Mouse (Mus musculus): ENCODE measurements at regions not wholly inside any gene's neighbourhood (a gene's known extent, or its start where the extent isn't known, plus 50 kb on each side); places are given as distances from the start of the nearest gene placed in this dataset.

DNA sequence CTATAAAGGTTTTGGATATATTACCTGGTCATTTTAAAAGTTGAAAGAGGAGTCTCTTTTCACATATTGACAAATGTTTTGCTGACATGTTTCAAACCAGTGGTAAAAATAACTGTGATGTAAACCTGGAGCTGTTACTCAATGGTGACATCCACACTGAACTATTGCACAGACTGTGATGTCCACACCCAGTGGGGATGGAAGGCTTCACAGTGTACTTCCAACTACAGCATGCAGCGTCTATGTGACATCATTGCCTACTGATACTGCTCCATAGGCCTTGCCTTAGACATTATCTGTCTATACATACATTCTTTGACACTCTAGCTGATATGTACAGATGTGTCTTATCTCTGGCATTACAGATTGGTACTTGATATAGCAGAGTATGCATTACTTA lies 120.1 kb upstream of the Rbms1 start:
- Histone ChIP-seq H3K36me3 (no peaks in the 10 kb centered on the region), H3K4me1 (peaks cover 7% of the 10 kb centered on the region), H3K9ac (no peak overlapping the region), H3K4me3 (replicated peaks) (no peak overlapping the region), H3K27me3 (no peaks in the 10 kb centered on the region), H3K9me3 (replicated peaks) (no peaks in the 10 kb centered on the region), H3K4me2 (replicated peaks) (no peak overlapping the region), H3K27ac (replicated peaks) (no peak overlapping the region)
- no peak for ATAC-seq (ENCODE audit: insufficient number of reproducible peaks, low FRiP score, low TSS enrichment, low read depth)
- WGBS, result 92% methylated on average over 1 of the region's 1 CpGs

DNA sequence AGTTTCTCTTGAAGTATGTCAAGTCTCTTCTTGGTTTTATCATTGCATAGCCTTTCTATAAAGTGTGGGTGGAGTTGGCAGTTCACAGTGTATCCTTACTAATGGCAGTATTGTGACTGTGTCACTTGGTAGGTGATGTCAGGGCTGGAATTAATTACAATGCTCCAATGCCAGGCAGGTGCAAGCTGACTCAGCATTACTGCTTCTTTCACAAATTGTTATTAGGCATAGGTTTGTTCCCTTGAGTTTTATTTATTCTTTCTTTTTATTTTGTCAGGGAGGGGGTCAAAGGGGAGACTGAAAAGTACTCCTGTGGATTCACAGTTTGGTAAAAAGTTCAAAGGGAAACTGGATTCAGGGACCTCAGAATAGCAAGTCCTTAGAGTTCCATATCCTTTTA lies 119.6 kb upstream of the Rbms1 start:
- no peak overlapping the region for H3K4me2 ChIP-seq (replicated peaks)
- H3K9me3 ChIP-seq (replicated peaks), result no peaks in the 10 kb centered on the region
- H3K27me3 ChIP-seq, result no peaks in the 10 kb centered on the region
- no peak overlapping the region for H3K9ac ChIP-seq
- no peak overlapping the region for H3K4me3 ChIP-seq (replicated peaks)
- H3K27ac ChIP-seq (replicated peaks), result no peak overlapping the region
- no peak for ATAC-seq (ENCODE audit: insufficient number of reproducible peaks, low FRiP score, low TSS enrichment, low read depth)
- no peaks in the 10 kb centered on the region for H3K36me3 ChIP-seq
- H3K4me1 ChIP-seq, result peaks cover 7% of the 10 kb centered on the region

DNA sequence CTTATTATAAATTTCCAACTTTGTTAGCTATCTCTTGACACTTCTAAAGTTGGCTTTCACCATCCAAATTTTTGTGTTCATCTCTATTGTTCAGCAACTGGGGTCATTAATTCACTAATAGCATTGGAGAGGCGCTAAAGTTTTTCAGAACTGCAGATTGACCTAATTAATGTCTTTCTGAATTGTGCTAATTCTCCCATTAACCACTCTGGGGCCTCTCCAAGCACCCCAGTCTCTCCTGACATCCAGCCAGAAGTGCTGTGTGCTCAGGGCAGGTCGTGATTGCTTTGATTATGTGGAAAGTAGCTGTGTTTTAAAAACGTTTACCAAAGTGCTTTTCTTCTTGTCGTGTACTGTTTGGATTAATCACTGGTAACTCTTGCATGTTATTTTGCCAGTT lies 117.0 kb upstream of the Rbms1 start:
- WGBS, result 51% methylated on average over 4 of the region's 4 CpGs
- no peak overlapping the region for H3K4me2 ChIP-seq (replicated peaks)
- H3K4me1 ChIP-seq, result peaks cover 7% of the 10 kb centered on the region
- H3K9ac ChIP-seq, result no peak overlapping the region
- ATAC-seq (ENCODE audit: insufficient number of reproducible peaks, low FRiP score, low TSS enrichment, low read depth), result no peak
- no peaks in the 10 kb centered on the region for H3K27me3 ChIP-seq
- H3K9me3 ChIP-seq (replicated peaks), result no peaks in the 10 kb centered on the region
- H3K36me3 ChIP-seq, result no peaks in the 10 kb centered on the region
- H3K27ac ChIP-seq (replicated peaks), result no peak overlapping the region
- no peak overlapping the region for H3K4me3 ChIP-seq (replicated peaks)

DNA sequence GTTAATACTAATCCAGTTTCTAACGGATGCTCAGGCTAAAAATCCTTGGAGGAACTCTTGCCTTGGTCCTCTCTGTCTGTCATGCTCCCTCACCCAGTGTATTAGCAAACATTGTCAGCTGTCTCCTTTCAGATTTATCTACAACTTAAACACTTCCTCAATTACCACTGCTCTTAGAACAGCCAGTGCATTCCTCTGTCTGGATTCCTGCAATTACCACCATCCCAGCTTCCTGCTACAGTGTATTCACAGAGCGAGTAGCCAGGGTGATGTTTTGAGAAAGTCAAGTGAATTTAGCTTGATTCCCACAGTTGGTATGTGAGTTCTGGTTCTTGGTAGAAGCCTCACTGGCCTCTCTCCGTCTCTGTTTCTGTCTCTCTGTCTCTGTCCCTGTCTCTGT lies 108.0 kb upstream of the Rbms1 start:
- Histone ChIP-seq H3K4me2 (replicated peaks) (no peak overlapping the region), H3K4me1 (no peaks in the 10 kb centered on the region), H3K27ac (replicated peaks) (no peak overlapping the region), H3K9me3 (replicated peaks) (no peaks in the 10 kb centered on the region), H3K4me3 (replicated peaks) (no peak overlapping the region), H3K27me3 (no peaks in the 10 kb centered on the region), H3K36me3 (no peaks in the 10 kb centered on the region), H3K9ac (no peak overlapping the region)
- WGBS, result 48% methylated on average over 3 of the region's 3 CpGs
- ATAC-seq (ENCODE audit: insufficient number of reproducible peaks, low FRiP score, low TSS enrichment, low read depth), result no peak

DNA sequence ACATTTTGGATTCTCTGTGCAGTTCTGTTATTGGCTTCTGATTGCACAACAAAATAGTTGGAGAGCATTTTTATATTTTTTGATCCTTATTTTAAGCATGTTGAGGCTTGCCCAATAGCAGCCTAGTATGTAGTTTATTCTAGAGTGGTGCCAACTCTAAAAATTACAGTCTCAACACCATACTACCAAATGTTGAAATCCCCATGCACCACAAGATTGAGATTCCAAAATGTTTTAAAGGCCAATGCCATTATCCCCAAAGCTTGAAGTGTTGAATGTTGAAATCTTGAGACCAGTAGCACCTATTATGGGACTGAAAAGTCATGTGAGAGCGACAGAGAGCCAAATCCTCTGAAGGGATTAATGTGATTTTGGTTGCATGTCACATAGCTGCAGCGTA lies 104.9 kb upstream of the Rbms1 start:
- no peak overlapping the region for H3K27ac ChIP-seq (replicated peaks)
- WGBS, result 67% methylated on average over 2 of the region's 2 CpGs
- no peak for ATAC-seq (ENCODE audit: insufficient number of reproducible peaks, low FRiP score, low TSS enrichment, low read depth)
- H3K4me1 ChIP-seq, result no peaks in the 10 kb centered on the region
- H3K4me3 ChIP-seq (replicated peaks), result no peak overlapping the region
- H3K27me3 ChIP-seq, result no peaks in the 10 kb centered on the region
- no peak overlapping the region for H3K4me2 ChIP-seq (replicated peaks)
- H3K9me3 ChIP-seq (replicated peaks), result no peaks in the 10 kb centered on the region
- no peaks in the 10 kb centered on the region for H3K36me3 ChIP-seq
- H3K9ac ChIP-seq, result no peak overlapping the region

DNA sequence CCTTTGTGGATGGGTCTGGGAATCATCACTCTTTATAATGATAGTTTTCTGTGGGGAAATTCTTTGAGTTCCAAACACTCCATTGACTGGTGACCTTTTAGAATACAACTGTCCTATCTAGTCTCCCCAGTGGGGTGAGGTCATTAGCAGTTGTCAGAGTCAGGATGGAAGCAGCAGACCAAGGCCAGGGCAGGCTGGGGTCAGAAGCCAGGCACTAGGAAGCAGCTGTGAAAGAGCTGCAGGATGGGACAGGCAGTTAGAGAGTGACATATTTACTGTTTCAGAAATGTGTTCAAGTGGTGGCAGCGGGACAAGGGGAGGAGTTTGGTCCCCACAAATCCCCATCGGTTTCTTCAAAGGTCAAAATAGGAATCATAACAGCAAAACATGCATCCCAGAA lies 99.1 kb upstream of the Rbms1 start:
- Histone ChIP-seq H3K9me3 (replicated peaks) (no peaks in the 10 kb centered on the region), H3K27ac (replicated peaks) (no peak overlapping the region), H3K4me3 (replicated peaks) (no peak overlapping the region), H3K9ac (no peak overlapping the region), H3K36me3 (no peaks in the 10 kb centered on the region), H3K4me1 (peaks cover 16% of the 10 kb centered on the region), H3K4me2 (replicated peaks) (no peak overlapping the region), H3K27me3 (no peaks in the 10 kb centered on the region)
- no peak for ATAC-seq (ENCODE audit: insufficient number of reproducible peaks, low FRiP score, low TSS enrichment, low read depth)
- WGBS, result 49% methylated on average over 2 of the region's 2 CpGs

DNA sequence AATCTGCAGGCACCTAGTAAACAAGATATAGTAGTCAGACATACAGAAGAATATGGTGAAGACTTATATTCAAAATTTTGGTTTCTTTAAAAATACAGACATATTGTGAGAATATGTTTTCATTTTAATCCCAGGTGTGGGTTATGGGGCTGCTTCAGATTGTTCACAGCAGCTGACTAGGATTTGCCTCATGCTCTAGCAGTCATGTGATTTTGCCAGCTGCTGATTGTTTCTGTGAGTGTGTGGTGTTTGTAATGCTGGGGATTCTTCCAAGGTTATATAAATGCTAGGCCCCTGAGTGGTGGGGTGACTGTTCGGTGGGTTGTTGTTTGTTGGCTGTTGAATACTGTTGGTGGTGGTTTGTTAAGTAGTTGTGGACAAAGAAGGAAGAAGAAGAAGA lies 97.9 kb upstream of the Rbms1 start:
- 66% methylated on average over 1 of the region's 1 CpGs for WGBS
- no peak overlapping the region for H3K27ac ChIP-seq (replicated peaks)
- no peaks in the 10 kb centered on the region for H3K36me3 ChIP-seq
- no peaks in the 10 kb centered on the region for H3K9me3 ChIP-seq (replicated peaks)
- H3K27me3 ChIP-seq, result no peaks in the 10 kb centered on the region
- no peak overlapping the region for H3K4me2 ChIP-seq (replicated peaks)
- no peak overlapping the region for H3K4me3 ChIP-seq (replicated peaks)
- no peak overlapping the region for H3K9ac ChIP-seq
- no peak for ATAC-seq (ENCODE audit: insufficient number of reproducible peaks, low FRiP score, low TSS enrichment, low read depth)
- H3K4me1 ChIP-seq, result peaks cover 16% of the 10 kb centered on the region

DNA sequence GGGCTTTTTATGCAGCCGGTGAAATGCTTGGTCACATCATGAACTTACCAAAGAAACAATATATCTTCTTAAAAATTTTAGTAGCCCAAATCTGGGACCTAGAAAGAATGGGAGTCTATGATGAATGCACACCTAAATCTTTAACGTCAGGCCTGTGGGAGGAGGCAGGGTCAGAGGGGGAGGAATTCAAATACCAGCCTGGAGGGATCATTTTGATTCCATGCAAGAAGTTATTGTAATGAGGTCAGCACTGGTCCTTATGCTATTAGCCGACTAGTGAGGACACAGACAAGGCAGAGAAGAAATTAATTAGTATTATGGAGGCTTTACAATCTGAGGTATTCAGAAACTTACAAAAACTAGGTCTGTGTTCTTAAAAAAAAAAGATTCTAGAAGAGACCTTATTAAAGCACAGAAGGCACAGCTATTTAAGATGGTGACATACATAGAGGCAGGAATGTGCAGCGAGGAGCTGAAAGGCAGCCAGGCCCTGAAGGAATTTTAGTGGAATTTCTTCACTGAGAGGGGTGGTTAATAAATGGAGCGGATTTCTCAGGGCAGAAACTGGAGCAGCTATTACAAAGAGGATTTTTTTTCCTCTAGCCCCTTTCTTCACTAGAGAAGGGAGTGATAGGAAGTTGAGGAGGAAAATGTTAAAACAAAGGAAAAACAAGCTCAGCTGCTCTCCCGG lies 95.7 kb upstream of the Rbms1 start:
- H3K4me1 ChIP-seq, result peaks cover 16% of the 10 kb centered on the region
- no peaks in the 10 kb centered on the region for H3K27me3 ChIP-seq
- H3K36me3 ChIP-seq, result no peaks in the 10 kb centered on the region
- 0 out of 2 replicates have a peak overlapping the region, but pooled peaks have one; percentile 12 for H3K4me2 ChIP-seq (replicated peaks)
- peak overlapping the region; percentile 44 for H3K27ac ChIP-seq (replicated peaks)
- H3K9ac ChIP-seq, result no peak overlapping the region
- ATAC-seq (ENCODE audit: insufficient number of reproducible peaks, low FRiP score, low TSS enrichment, low read depth), result no peak
- no peaks in the 10 kb centered on the region for H3K9me3 ChIP-seq (replicated peaks)
- 12% methylated on average over 6 of the region's 6 CpGs for WGBS
- no peak overlapping the region for H3K4me3 ChIP-seq (replicated peaks)

DNA sequence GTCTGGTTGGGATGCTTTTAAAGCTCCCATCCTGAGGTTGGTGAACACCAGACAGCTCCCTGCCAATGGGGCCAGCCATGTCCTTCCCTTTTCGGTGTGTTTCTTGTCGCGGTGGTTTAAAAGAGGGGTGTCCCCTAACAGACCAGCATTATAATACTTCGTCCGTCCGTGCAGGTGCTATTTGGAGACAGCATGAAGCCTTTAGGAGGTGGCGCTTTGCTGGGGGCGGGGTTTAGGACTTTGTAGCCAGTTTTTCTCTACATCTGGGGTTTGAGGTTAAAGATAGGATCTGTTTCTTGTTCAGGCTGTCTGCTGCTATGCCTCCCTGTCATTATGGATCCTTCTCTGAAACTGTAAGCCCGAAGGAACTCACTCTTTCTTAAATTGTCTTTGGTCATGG lies 89.3 kb upstream of the Rbms1 start:
- Histone ChIP-seq H3K4me2 (replicated peaks) (no peak overlapping the region), H3K9me3 (replicated peaks) (no peaks in the 10 kb centered on the region), H3K27ac (replicated peaks) (no peak overlapping the region), H3K27me3 (no peaks in the 10 kb centered on the region), H3K36me3 (no peaks in the 10 kb centered on the region), H3K4me1 (no peaks in the 10 kb centered on the region), H3K9ac (no peak overlapping the region), H3K4me3 (replicated peaks) (no peak overlapping the region)
- ATAC-seq (ENCODE audit: insufficient number of reproducible peaks, low FRiP score, low TSS enrichment, low read depth), result no peak
- 46% methylated on average over 9 of the region's 9 CpGs for WGBS

DNA sequence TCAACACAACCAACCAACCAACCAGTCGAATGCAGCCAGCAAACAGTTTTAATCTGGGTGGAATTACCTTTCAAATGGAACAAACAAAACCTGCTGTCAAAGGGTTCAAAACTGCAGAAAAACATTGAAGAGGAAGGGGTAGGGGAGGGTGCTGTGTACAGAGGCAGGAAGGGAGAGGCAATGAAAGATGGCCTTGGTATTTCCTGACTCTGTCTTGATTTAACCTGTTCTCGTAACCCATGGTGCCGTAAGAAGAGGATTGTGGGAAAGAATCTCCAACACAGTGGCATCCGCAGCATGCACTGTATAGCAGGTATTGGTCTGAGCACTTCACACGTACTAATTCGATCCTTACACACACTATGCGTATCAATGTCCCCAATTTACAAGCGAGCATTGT lies 88.8 kb upstream of the Rbms1 start:
- Histone ChIP-seq H3K27me3 (no peaks in the 10 kb centered on the region), H3K27ac (replicated peaks) (no peak overlapping the region), H3K9me3 (replicated peaks) (no peaks in the 10 kb centered on the region), H3K4me1 (no peaks in the 10 kb centered on the region), H3K4me3 (replicated peaks) (no peak overlapping the region), H3K36me3 (no peaks in the 10 kb centered on the region), H3K4me2 (replicated peaks) (no peak overlapping the region), H3K9ac (no peak overlapping the region)
- no peak for ATAC-seq (ENCODE audit: insufficient number of reproducible peaks, low FRiP score, low TSS enrichment, low read depth)
- WGBS, result 81% methylated on average over 8 of the region's 8 CpGs

DNA sequence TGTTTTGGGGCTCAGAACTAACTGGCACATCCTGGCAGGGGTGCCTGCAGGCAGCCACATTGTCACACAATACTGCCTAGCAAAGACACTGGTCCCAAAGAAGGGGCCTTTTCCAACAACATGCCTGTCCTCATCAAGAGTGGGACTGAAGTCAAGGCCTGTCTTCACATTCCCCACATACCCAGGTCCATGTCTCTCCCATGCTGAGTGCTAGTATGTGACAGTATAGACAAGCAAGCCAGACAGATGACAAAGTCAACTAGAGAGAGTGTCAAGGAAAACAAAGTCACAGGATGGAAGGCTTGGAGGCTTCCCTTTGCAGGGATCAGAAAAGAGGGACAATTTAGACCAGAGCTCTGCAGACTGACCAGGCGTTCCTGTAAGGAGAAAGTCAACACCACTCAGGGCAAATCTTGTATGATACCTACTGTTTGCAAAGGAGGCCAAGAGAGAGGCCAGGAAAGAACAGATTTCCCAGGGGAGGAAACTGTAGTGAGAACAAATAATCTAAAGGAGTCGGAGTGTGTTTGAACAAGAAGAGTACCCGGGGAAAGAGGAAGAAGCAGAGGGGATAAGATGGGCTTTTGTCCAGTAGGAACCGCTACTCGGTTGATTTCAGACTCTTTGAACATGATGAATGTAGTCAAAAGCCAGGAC lies 83.2 kb upstream of the Rbms1 start:
- H3K36me3 ChIP-seq, result no peaks in the 10 kb centered on the region
- no peaks in the 10 kb centered on the region for H3K9me3 ChIP-seq (replicated peaks)
- 84% methylated on average over 5 of the region's 5 CpGs for WGBS
- no peaks in the 10 kb centered on the region for H3K4me1 ChIP-seq
- H3K9ac ChIP-seq, result no peak overlapping the region
- no peak overlapping the region for H3K4me2 ChIP-seq (replicated peaks)
- H3K27me3 ChIP-seq, result no peaks in the 10 kb centered on the region
- no peak overlapping the region for H3K4me3 ChIP-seq (replicated peaks)
- no peak for ATAC-seq (ENCODE audit: insufficient number of reproducible peaks, low FRiP score, low TSS enrichment, low read depth)
- no peak overlapping the region for H3K27ac ChIP-seq (replicated peaks)

DNA sequence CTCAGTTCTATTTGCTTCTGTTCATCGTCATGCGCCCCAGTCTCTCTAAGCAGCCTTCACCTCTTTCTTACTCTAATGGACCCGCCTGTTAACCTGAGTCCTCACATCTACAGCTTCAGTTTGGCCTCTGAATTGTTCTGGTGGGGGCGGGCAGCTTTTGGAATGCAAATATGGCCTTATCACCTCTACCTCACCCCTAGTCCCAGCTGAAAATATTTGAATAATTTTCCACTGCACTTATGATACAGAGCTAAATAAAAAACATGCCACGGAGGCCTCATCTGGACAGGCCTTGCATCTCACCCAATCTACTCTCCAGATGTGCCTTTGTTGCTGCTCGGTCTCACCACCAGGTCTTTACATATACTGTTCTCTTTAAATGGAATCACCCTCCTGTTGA lies 82.5 kb upstream of the Rbms1 start:
- Histone ChIP-seq H3K9me3 (replicated peaks) (no peaks in the 10 kb centered on the region), H3K27me3 (no peaks in the 10 kb centered on the region), H3K4me3 (replicated peaks) (no peak overlapping the region), H3K4me2 (replicated peaks) (no peak overlapping the region), H3K27ac (replicated peaks) (no peak overlapping the region), H3K9ac (no peak overlapping the region), H3K4me1 (no peaks in the 10 kb centered on the region), H3K36me3 (no peaks in the 10 kb centered on the region)
- ATAC-seq (ENCODE audit: insufficient number of reproducible peaks, low FRiP score, low TSS enrichment, low read depth), result no peak
- WGBS, result 76% methylated on average over 6 of the region's 6 CpGs

Measured in embryonic facial prominence, embryonic 15.5 days (tissue).